In genomic region chr3:106487551-106487950, GRCm38 (mm10) we compare ENCODE assay signal across 16 mouse cellular contexts.
"Had no signal": no experiment of that assay in that cellular context is flagged by ENCODE, and none has a peak within 500 bp of the region (broad histone marks: within the 10 kb centered on the region; RNA-seq: fewer than 3 reads in every experiment).

No protein-coding gene starts in this region.

- H3K9ac ChIP-seq: hindbrain, embryonic 15.5 days; kidney, embryonic 15.5 days; liver, embryonic 13.5 days; liver, postnatal 0 days; lung, embryonic 15.5 days; stomach, embryonic 15.5 days had no signal

- H3K27ac ChIP-seq: hindbrain, embryonic 15.5 days; kidney, embryonic 15.5 days; limb, embryonic 10.5 days; liver, embryonic 13.5 days; lung, embryonic 15.5 days; macrophage; stomach, embryonic 15.5 days had no signal

- ATAC-seq: inflammation-experienced regulatory T-cells, adult 6 months; liver, postnatal 0 days had no signal

- H3K4me2 ChIP-seq: hindbrain, embryonic 15.5 days; kidney, embryonic 15.5 days; liver, embryonic 13.5 days; lung, embryonic 15.5 days; stomach, embryonic 15.5 days had no signal

- H3K4me3 ChIP-seq: hindbrain, embryonic 15.5 days; kidney, embryonic 15.5 days; limb, embryonic 10.5 days; liver, embryonic 13.5 days; lung, embryonic 15.5 days; stomach, embryonic 15.5 days had no signal

- H3K27me3 ChIP-seq: hindbrain, embryonic 15.5 days; kidney, embryonic 15.5 days; liver, embryonic 13.5 days; lung, embryonic 15.5 days; stomach, embryonic 15.5 days had no signal

- DNase-seq: kidney, adult 2 months; kidney, postnatal 25 days; layer of hippocampus, adult 9-11 months; liver, embryonic 13.5 days; liver, postnatal 0 days; lung, postnatal 14 days; midbrain, embryonic 14.5 days; right cerebral cortex, postnatal 25 days; thymus, postnatal 4 days had no signal

- H3K36me3 ChIP-seq: hindbrain, embryonic 15.5 days; kidney, embryonic 15.5 days; limb, embryonic 10.5 days; liver, embryonic 13.5 days; lung, embryonic 15.5 days; stomach, embryonic 15.5 days had no signal

- H3K9me3 ChIP-seq: hindbrain, embryonic 15.5 days; kidney, embryonic 15.5 days; limb, embryonic 10.5 days; liver, embryonic 13.5 days; lung, embryonic 15.5 days; stomach, embryonic 15.5 days had no signal
